Mouse (Mus musculus) cerebellum, adult (tissue): ENCODE data around the gene Gpank1.

Experiments
- ATAC-seq: cut with Nextera tagmentation; 2 replicates; pipeline ENCODE4 v1.9.2; 2017; ENCODE audit warnings: mild to moderate bottlenecking, moderate library complexity, mixed read lengths; ENCODE audit not compliant: insufficient number of reproducible peaks, low FRiP score, low TSS enrichment

Gene Gpank1

GRCm38 (mm10) chr17:35121143-35121799 is at the start of gene Gpank1:
Gpank1 (plus strand) TSS chr17:35121455.
- ATAC-seq: peak; percentile 91

- peak; percentile 57 for ATAC-seq
These were observed 47.2 kb upstream of the Gpank1 start for GRCm38 (mm10) chr17:35074097-35074496.

GRCm38 (mm10) chr17:35076507-35077176 is 44.6 kb upstream of the Gpank1 start, which contains the start of gene Ly6g6e:
Ly6g6e (plus strand) TSS chr17:35076902.
- ATAC-seq: no peak

GRCm38 (mm10) chr17:35077285-35077684 is 44.0 kb upstream of the Gpank1 start:
- no peak for ATAC-seq

GRCm38 (mm10) chr17:35077786-35078233 is 43.4 kb upstream of the Gpank1 start, which contains the start of gene Ly6g6d:
Ly6g6d (minus strand) TSS chr17:35078065.
- peak; percentile 46; the same call in 1 of the 2 replicates for ATAC-seq

GRCm38 (mm10) chr17:35079778-35080177 is 41.5 kb upstream of the Gpank1 start:
- no peak for ATAC-seq

- no peak for ATAC-seq
These were observed 41.0 kb upstream of the Gpank1 start for GRCm38 (mm10) chr17:35080248-35080647.

GRCm38 (mm10) chr17:35080710-35081109 is 40.5 kb upstream of the Gpank1 start:
- ATAC-seq: no peak

- ATAC-seq: peak; percentile 65; the same call in 1 of the 2 replicates
These were observed 38.2 kb upstream of the Gpank1 start for GRCm38 (mm10) chr17:35082841-35083576.

GRCm38 (mm10) chr17:35083929-35084497 is 37.2 kb upstream of the Gpank1 start:
- ATAC-seq: no peak

- ATAC-seq: no peak
These were observed 35.9 kb upstream of the Gpank1 start, which contains the start of gene Ly6g6f for GRCm38 (mm10) chr17:35085208-35085865. Ly6g6f (minus strand) TSS chr17:35085610.

- ATAC-seq: no peak
These were observed 33.1 kb upstream of the Gpank1 start for GRCm38 (mm10) chr17:35088151-35088550.

GRCm38 (mm10) chr17:35088825-35089644 is 32.2 kb upstream of the Gpank1 start, which contains the start of gene Abhd16a:
Abhd16a (plus strand) TSS chr17:35089263.
- ATAC-seq: peak; percentile 83

GRCm38 (mm10) chr17:35090166-35090932 is 30.9 kb upstream of the Gpank1 start:
- peak; percentile 83 for ATAC-seq

GRCm38 (mm10) chr17:35092403-35093198 is 28.7 kb upstream of the Gpank1 start:
- ATAC-seq: no peak

GRCm38 (mm10) chr17:35094475-35095365 is 26.5 kb upstream of the Gpank1 start:
- ATAC-seq: no peak

GRCm38 (mm10) chr17:35096597-35096996 is 24.7 kb upstream of the Gpank1 start:
- ATAC-seq: no peak
